Mouse (Mus musculus): ENCODE data around the gene Men1. TPM values are rescaled to one million over a fixed set of nuclear protein-coding genes. Genes with fewer than 3 reads are reported as not detected.

Men1 gene
- polyA plus RNA-seq, 1 experiment = 76.5 TPM

DNA sequence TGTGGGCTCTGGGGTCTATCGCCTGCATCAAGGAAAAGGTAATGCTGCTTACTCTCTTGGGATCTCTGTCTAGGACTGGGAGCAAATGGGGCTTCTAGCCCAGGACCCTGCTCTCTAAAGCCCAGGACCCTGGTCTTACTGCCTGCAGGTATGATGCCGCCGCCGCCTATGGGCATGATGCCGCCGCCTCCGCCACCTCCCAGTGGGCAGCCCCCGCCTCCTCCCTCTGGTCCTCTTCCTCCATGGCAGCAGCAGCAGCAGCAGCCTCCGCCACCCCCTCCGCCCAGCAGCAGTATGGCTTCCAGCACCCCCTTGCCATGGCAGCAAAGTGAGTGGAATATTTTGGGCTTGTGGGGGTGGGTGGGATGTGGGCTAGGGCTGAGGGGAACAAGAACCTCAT lies 39.8 kb downstream of the Men1 start:
- Histone ChIP-seq H3K4me3 (ENCODE audit: insufficient read depth, low read length) (no peak overlapping the region), H3K27ac (ENCODE audit: insufficient read depth, low read length) (no peak overlapping the region), H3K4me1 (ENCODE audit: control insufficient read depth, insufficient read depth, low read length) (peaks cover 2% of the 10 kb centered on the region; the same call in 1 of the 2 replicates)
- TF ChIP-seq CTCF (IDR thresholded peaks at IDR 0.05; ENCODE audit: extremely low read depth, insufficient read depth, low read length) (no peak), POLR2A (IDR thresholded peaks at IDR 0.05; ENCODE audit: extremely low read depth, insufficient read depth, low read length) (no peak)

DNA sequence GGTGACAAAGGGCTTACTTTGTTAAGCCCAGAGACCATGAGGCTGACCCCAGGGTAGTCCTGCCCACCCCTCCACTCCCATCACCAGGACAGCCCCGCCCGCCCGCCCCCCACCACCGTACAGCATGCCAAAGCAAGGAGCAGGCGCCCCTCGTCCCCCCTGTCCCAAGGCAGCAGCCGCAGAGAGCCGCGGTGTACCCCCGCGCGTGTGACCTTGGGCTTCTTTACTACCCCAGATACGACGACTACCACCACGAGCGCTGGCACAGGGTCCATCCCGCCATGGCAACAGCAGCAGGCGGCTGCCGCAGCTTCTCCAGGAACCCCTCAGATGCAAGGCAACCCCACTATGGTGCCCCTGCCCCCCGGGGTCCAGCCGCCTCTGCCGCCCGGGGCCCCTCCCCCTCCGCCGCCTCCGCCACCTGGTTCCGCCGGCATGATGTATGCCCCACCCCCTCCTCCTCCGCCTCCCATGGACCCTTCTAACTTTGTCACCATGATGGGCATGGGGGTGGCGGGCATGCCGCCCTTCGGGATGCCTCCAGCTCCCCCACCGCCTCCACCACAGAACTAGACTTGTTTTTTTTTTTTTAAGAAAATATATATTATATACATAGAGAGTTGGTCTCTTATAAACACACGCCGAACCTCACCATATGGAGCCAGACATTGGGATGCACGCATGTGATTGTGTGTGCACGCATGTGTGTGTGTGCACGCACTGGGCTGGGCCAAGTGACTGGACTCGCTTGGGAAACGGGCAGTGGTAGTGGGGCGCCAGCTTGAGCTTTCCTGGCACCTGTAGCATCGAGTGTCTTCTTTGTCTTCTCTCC lies 40.9 kb downstream of the Men1 start:
- H3K4me3 ChIP-seq (ENCODE audit: insufficient read depth, low read length) = no peak overlapping the region

DNA sequence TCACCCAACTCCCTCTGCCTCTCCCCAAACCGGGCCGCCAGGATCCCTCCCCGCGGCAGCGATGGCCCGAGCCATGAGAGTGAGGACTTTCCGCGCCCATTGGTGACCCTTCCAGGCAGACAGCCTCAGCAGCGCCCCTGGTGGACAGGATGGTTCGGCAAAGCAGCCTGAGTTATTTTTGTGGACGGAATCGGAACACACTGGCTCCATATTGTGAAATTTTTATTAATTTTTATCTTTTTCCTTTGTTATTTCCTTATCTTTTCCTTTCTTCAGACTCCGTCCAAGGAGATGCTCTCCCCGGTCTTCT lies 41.4 kb downstream of the Men1 start:
- H3K4me3 ChIP-seq (ENCODE audit: insufficient read depth, low read length) = no peak overlapping the region
- no peaks in the 10 kb centered on the region for H3K4me1 ChIP-seq (ENCODE audit: control insufficient read depth, insufficient read depth, low read length)
- H3K27ac ChIP-seq (ENCODE audit: insufficient read depth, low read length) = no peak overlapping the region
- TF ChIP-seq POLR2A (IDR thresholded peaks at IDR 0.05; ENCODE audit: extremely low read depth, insufficient read depth, low read length) = no peak
- TF ChIP-seq CTCF (IDR thresholded peaks at IDR 0.05; ENCODE audit: extremely low read depth, insufficient read depth, low read length) = peak; percentile 52

More for the DNA sequence above, 40.9 kb downstream of the Men1 start:
- TF ChIP-seq POLR2A (IDR thresholded peaks at IDR 0.05; ENCODE audit: extremely low read depth, insufficient read depth, low read length) (no peak), CTCF (IDR thresholded peaks at IDR 0.05; ENCODE audit: extremely low read depth, insufficient read depth, low read length) (no peak)
- Histone ChIP-seq H3K4me1 (ENCODE audit: control insufficient read depth, insufficient read depth, low read length) (no peaks in the 10 kb centered on the region), H3K27ac (ENCODE audit: insufficient read depth, low read length) (no peak overlapping the region)

DNA sequence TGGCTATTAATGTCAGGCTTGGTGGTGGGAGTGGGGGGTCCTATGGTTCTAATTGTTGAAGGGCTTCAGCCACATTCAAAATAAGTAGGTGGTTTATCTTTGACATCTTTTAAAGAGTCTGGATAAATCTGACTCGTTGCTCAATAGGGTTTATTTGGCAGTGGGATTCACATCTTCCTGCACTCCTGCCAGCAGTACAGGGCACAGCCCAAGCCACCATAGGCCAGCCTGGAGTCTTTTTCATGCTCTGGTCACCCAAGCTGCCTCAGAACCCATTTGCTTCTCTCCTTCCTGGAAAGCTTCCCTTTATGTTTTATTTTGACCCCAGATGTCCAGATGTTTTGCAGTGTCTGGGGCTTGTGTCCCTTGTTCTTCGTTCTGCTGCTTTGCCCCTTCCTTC lies 41.9 kb downstream of the Men1 start:
- no peak overlapping the region for H3K4me3 ChIP-seq (ENCODE audit: insufficient read depth, low read length)
- H3K27ac ChIP-seq (ENCODE audit: insufficient read depth, low read length) = no peak overlapping the region
- TF ChIP-seq POLR2A (IDR thresholded peaks at IDR 0.05; ENCODE audit: extremely low read depth, insufficient read depth, low read length) (no peak), CTCF (IDR thresholded peaks at IDR 0.05; ENCODE audit: extremely low read depth, insufficient read depth, low read length) (no peak)
- H3K4me1 ChIP-seq (ENCODE audit: control insufficient read depth, insufficient read depth, low read length) = no peaks in the 10 kb centered on the region

DNA sequence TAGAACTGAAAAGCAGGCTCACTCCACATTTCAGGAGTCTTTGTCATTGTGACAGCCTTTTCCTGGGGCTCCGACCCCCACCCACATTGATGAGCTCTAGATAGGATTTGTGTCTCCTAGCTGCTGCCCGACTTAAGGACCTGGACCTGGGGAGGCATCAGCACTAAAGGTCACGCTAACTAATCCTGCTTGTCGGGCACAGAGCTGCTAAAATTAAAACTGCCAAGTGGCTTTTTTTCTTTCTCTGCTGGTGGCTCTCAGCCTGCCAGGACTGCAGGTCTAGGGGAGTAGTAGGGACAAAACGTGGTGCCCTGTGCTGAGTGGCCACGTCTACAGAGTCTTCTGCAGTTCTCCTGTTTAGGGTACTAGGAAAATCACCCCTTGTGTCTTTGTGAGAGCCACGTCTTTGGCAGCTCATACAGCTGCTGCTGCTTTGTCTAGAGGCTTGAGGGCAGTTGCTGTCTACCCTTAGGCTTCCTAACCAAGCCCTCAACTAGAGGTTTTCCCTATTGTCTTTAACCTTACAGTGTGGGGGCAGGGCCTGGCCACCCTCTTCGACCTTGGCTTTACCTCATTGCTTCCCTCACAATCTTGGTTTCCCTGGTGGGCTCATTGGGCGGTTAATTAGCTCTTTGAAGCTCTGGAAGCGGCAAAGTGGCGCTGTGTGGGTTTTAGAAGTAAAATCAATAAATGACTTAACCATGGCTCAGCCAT lies 42.7 kb downstream of the Men1 start:
- TF ChIP-seq POLR2A (IDR thresholded peaks at IDR 0.05; ENCODE audit: extremely low read depth, insufficient read depth, low read length) = no peak
- TF ChIP-seq CTCF (IDR thresholded peaks at IDR 0.05; ENCODE audit: extremely low read depth, insufficient read depth, low read length) = no peak
- H3K4me3 ChIP-seq (ENCODE audit: insufficient read depth, low read length) = no peak overlapping the region
- no peaks in the 10 kb centered on the region for H3K4me1 ChIP-seq (ENCODE audit: control insufficient read depth, insufficient read depth, low read length)
- no peak overlapping the region for H3K27ac ChIP-seq (ENCODE audit: insufficient read depth, low read length)

DNA sequence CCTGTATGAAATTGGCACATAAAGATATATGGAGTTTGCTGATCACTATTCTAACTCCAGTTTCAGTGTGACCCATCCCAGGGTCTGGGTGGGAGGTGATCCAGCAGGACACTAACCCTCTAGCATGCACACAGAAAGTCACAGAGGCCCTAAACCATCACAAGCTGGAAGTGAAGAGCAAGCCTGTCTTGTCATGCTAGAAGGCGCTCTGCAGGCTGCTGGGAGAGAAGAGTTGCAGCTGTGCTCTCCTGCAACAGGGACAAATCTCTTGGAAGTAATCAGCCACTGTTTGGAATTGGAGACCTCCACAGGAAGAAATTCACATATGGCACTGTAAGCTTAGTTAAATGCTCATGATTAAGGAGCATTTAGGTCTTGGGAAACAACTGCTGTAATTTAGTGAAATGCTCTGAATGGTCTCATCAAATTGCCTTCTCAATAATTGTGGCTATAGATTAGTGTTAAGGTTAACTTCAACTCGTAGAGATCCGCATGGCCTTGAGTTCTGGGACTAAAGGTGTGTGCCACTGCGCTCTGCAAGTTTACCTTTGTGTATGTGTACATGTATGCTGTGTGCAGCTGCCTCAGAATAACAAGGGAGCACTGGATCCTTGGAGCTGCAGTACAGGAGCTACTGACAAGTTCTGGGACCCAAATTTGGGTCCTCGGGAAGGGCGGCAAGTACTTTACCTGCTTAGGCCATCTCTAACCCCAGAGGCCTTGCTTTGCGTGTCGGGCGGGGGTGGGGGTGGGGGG lies 45.8 kb downstream of the Men1 start:
- H3K4me1 ChIP-seq (ENCODE audit: control insufficient read depth, insufficient read depth, low read length) = no peaks in the 10 kb centered on the region
- TF ChIP-seq CTCF (IDR thresholded peaks at IDR 0.05; ENCODE audit: extremely low read depth, insufficient read depth, low read length) (no peak), POLR2A (IDR thresholded peaks at IDR 0.05; ENCODE audit: extremely low read depth, insufficient read depth, low read length) (no peak)
- no peak overlapping the region for H3K4me3 ChIP-seq (ENCODE audit: insufficient read depth, low read length)
- no peak overlapping the region for H3K27ac ChIP-seq (ENCODE audit: insufficient read depth, low read length)

DNA sequence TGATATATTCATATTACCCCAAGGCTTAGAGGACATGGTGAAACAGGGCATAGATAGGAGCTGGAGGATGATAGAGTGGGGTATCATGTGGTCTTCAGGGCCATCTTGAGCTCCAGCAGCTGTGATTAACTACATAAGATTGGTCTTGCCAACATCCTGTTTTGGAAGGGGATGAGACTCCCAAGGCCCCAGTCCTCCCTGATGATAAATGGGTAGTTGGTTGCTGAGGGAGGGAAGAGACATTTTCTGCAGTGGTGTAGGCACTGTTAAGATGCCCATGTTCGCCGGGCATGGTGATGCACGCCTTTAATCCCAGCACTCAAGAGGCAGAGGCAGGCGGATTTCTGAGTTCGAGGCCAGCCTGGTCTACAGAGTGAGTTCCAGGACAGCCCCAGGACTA lies 46.5 kb downstream of the Men1 start:
- no peak overlapping the region for H3K27ac ChIP-seq (ENCODE audit: insufficient read depth, low read length)
- H3K4me3 ChIP-seq (ENCODE audit: insufficient read depth, low read length) = no peak overlapping the region
- no peak for TF ChIP-seq CTCF (IDR thresholded peaks at IDR 0.05; ENCODE audit: extremely low read depth, insufficient read depth, low read length)
- TF ChIP-seq POLR2A (IDR thresholded peaks at IDR 0.05; ENCODE audit: extremely low read depth, insufficient read depth, low read length) = no peak
- no peaks in the 10 kb centered on the region for H3K4me1 ChIP-seq (ENCODE audit: control insufficient read depth, insufficient read depth, low read length)

DNA sequence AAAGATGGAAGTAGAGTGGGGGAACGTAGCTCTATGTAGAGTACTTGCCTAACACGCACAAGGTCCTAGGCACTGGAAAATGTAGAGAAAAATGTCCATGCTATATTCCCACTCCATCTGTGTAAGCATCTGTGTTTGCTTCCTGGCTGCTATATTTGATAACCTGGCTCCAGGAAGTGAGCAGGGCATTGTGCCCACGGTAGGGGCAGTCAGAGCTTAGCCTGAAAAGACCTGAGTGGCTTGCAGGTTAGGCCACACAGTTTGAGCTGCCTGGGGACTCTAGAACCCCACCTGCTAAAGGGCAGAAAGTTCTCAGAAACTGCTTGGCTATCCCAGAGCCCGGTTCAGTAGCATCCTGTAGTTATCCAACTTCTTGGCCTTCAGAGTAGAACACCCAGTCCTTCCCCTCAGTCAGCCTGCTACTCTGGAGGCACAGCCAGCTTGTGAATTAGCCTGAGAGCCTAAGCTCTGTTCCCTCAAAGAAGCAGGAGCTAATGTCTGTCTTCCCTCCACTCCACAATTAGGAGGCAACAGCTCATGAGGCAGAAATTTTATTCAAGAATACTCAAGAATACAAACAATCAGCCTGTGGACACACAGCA lies 47.6 kb downstream of the Men1 start:
- Histone ChIP-seq H3K27ac (ENCODE audit: insufficient read depth, low read length) (no peak overlapping the region), H3K4me1 (ENCODE audit: control insufficient read depth, insufficient read depth, low read length) (no peaks in the 10 kb centered on the region), H3K4me3 (ENCODE audit: insufficient read depth, low read length) (no peak overlapping the region)
- TF ChIP-seq POLR2A (IDR thresholded peaks at IDR 0.05; ENCODE audit: extremely low read depth, insufficient read depth, low read length) = no peak
- TF ChIP-seq CTCF (IDR thresholded peaks at IDR 0.05; ENCODE audit: extremely low read depth, insufficient read depth, low read length) = no peak

DNA sequence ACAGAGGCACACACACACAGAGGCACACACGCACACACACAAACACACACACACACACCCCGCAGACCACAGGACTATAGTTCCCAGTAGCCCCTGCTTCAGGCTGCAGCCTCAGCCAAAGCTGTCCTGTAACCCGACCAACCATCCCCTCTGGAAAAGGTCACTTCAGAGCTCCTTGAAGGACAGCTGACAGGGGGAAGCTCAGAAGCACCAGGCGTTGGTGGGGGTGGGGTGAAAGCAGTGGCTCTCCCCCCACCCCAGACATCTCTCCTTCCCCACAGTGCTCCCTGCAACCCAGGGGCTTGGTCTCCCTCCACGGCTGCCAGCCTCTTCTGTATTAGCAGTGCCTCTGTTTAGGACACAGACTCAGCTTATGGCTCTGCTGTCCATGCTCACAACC lies 48.7 kb downstream of the Men1 start:
- no peak for TF ChIP-seq POLR2A (IDR thresholded peaks at IDR 0.05; ENCODE audit: extremely low read depth, insufficient read depth, low read length)
- no peak for TF ChIP-seq CTCF (IDR thresholded peaks at IDR 0.05; ENCODE audit: extremely low read depth, insufficient read depth, low read length)
- Histone ChIP-seq H3K4me3 (ENCODE audit: insufficient read depth, low read length) (no peak overlapping the region), H3K4me1 (ENCODE audit: control insufficient read depth, insufficient read depth, low read length) (no peaks in the 10 kb centered on the region), H3K27ac (ENCODE audit: insufficient read depth, low read length) (no peak overlapping the region)

Data from cortical plate, adult 2 months (tissue).